Mouse (Mus musculus) T-helper 1 cell (primary cell): ENCODE results near the gene Lmx1b.

Source experiments
- in situ Hi-C: fragments of 300-600 bp; cut with MboI, MseI; formaldehyde crosslinking; loops from one replicate; pipeline ENCODE4 v1.15.1; 2025; ENCODE audit warnings: high pct_unique_total_duplicates

Gene Lmx1b

GRCm38 (mm10) chr2:33630081-33631021 lies 10.0 kb downstream of the Lmx1b start:
- in situ Hi-C loops, result no loop called here

GRCm38 (mm10) chr2:33629641-33630040 lies 10.7 kb downstream of the Lmx1b start:
- in situ Hi-C loops, result no loop called here

- in situ Hi-C loops, result no loop called here
Measured at GRCm38 (mm10) chr2:33628791-33629190, 11.5 kb downstream of the Lmx1b start.

DNA sequence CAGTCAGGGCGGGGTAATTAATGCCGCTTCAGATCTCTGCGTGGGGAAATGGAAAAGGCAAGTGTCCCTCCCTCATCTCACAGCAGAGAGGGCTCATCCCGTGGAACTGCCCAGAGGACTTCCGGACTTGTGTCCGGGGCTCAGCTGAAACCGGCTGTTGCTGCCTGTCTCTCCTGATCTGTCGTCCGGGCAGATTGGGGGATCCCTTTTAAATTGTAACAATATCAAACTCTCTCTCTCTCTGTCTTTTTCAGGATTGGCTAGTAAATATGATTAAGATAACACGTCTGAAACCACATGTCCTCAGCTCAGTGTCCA lies 13.3 kb downstream of the Lmx1b start:
- in situ Hi-C loops, result no loop called here

- in situ Hi-C loops, result no loop called here
Measured at GRCm38 (mm10) chr2:33626262-33627057, 13.9 kb downstream of the Lmx1b start.

- in situ Hi-C loops, result no loop called here
Measured at GRCm38 (mm10) chr2:33617670-33618069, 22.6 kb downstream of the Lmx1b start.

DNA sequence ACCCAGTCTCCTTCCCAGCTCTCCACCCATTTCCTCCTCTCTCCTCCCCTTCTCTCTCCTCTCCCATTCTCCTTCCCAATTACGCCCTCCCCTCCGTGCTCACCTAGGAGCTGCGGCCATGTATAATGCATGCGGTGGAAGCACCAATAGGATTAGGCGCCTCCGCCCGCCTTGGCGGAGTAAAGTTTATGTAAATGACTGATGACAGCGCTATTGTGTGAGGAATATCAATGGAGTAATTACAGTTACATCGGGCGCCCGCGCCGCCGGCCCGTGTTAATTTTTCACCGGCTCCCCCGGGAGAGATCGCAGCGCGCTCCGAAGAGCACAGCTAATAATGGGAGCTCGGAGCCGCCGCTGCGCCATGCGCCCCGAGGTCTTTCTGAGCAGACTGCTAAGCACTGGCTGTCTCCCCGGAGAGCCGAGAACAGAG lies 23.9 kb downstream of the Lmx1b start:
- in situ Hi-C loops, result no loop called here

- in situ Hi-C loops, result no loop called here
Measured at GRCm38 (mm10) chr2:33615843-33616344, 24.4 kb downstream of the Lmx1b start.

- in situ Hi-C loops, result no loop called here
Measured at GRCm38 (mm10) chr2:33605487-33606256, 34.6 kb downstream of the Lmx1b start.

- in situ Hi-C loops, result no loop called here
Measured at GRCm38 (mm10) chr2:33604846-33605486, 35.3 kb downstream of the Lmx1b start.

DNA sequence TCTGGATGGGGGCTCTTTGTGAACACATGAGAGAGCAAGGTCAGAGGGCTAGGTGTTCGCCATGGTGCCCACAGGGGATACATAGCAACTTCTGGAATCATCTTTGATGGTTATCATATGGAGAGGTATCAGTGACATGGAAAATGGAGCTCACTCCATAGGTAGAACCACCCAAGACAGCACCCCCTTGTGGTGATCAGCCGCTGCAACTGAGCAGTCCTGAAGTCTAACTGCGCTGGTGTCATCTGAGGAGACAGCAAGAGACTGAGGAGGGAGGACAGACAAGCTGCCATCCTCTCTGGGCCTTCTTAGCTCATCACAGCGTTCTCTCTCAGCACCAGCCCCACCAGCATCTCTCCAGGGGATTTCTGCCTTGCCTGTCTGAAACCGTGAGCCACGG lies 39.8 kb downstream of the Lmx1b start:
- in situ Hi-C loops, result no loop called here

DNA sequence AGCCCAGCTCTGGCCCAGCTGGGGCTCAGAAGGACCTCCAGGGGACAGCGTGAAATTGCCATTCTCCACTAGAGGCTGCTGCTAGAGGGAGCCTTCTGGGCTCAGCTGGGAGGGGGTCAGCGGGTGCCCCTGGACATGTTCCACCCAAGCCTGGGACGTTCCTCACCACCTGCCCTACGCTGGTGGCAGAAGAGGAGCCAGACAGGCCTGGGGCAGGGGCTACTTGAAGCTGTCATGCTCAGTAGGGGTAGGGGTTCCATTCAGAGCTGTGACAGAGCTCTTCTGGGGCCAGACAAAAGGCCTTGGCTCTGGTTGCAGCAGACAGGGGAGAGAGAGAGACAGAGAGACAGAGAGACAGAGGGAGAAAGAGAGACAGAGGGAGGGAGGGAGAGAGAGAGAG lies 42.9 kb downstream of the Lmx1b start:
- in situ Hi-C loops, result no loop called here

- in situ Hi-C loops, result no loop called here
Measured at GRCm38 (mm10) chr2:33595085-33595423, 45.3 kb downstream of the Lmx1b start.

DNA sequence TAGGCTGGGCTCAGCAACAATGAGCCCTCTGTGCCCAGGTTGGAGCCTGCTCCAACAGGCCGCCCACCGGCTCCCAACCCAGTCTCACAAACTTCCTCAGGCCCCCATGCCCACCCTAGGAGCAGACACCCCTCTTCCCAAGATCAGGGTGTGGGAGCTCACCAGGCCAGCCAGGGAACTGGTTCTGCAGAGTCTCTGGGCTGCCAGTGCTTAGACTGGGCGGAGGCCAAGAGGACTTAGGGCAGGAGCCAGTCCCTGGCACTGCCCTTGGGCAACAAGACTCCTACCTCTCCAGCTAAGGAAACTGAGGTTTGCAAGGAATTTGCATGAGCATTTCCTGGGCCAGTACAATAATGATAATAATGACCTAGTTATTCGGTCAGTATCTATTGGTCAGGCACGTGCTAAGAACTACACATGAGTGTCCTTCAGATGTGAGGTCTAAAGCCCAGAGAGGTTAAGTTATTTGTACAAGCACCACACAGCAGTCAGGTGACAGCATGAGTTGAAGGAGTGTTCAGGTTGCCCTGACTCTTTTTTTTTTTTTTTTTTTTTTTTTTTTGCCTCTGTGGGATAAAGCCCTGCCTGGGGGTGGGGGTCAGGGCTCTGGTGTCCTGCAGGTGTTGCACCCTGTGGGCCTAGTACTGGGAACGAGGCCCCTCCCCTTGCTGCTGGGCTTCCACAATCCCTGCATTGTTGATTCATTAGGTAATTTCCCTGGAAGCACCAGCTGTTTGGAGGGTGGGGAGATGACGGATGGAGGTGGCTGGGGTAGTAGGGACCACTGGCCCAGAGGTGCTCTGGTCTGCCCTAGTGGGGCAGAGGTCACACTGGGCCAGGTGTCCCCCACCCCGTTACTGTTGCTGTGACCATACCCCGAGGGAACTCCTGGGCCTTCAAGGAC lies 45.9 kb downstream of the Lmx1b start:
- in situ Hi-C loops, result no loop called here

GRCm38 (mm10) chr2:33592931-33593555 lies 47.3 kb downstream of the Lmx1b start:
- in situ Hi-C loops, result no loop called here

DNA sequence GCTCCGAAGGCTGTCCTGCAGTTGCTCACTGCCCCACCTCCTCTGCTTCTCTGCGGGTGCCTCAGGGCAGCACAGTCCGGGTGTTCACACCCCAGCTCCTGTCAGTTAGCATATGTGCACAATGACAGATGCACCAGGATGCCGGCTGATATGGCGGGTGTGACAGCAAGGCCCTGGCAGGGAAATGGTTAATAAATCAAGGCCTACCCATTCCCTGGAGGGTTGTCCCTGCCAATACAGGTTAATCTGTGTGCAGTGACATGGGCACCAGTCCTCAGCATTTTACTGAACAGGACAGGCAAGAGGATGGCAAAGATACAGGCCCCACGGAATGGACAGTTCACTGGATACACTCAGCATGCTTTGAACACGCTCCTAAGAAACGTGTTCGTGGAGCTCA lies 51.0 kb downstream of the Lmx1b start:
- in situ Hi-C loops, result no loop called here

GRCm38 (mm10) chr2:33584937-33585910 lies 55.1 kb downstream of the Lmx1b start:
- in situ Hi-C loops, result no loop called here

DNA sequence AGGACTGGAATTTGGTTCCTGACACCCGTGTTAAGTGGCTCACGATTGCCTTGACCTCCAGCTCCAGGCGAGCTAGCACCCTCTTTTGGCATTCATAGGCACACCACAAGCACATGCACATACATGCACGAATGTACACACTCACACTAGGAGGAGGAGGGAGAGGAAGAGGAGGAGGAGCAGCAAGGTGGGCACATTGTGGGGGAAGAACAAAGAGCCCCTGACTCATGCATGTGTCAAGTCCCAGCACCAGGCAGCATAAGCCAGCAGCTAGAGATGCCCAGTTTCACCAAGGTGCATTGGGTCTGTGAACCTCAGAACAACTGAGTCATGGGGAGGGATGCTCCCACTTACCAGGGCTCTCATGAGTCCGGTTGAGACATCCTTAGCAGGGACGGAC lies 56.5 kb downstream of the Lmx1b start:
- in situ Hi-C loops, result no loop called here

GRCm38 (mm10) chr2:33583317-33583716 lies 57.0 kb downstream of the Lmx1b start:
- in situ Hi-C loops, result no loop called here
